Mouse (Mus musculus) activated CD4-positive, CD25-positive, alpha-beta regulatory T cell, adult 4 months (primary cell): Measurements from ENCODE around the gene Hcrtr2. TPM values are rescaled to one million over a fixed set of nuclear protein-coding genes. Genes with fewer than 3 reads are reported as not detected.

Source experiments
- ATAC-seq: one replicate; pipeline ENCODE4 v1.8.0; 2017
- polyA plus RNA-seq, 2 experiments: library from polyadenylated mRNA; unstranded; fragments of 100-300 nt; shearing (Covaris generic); gene quantifications; one replicate each; pipeline ENCODE4 v1.2.1; 2017

Hcrtr2 gene
- polyA plus RNA-seq = not detected

DNA sequence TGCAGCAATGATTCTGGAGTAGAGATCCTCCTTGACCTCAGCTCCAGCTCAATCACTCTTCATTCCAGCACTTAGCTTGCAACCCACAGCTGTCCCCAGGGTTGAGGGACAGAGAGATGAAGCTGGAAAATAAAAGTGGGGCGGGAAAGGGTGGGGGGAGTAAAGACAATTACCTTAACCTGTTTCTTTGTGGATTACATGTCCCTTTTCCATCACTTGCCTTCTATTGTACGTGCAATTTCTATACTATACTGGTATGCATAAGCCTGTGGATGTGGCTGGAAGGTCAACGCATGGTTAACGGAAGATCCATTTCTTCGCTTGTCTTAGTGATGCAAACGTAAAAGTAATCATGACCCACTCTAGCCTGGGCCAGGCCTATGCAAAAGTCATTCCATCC lies at the start of gene Hcrtr2:
Gene Hcrtr2 (minus strand): TSS at position 101 of the 400 bp plus-strand sequence.
- ATAC-seq = no peak

DNA sequence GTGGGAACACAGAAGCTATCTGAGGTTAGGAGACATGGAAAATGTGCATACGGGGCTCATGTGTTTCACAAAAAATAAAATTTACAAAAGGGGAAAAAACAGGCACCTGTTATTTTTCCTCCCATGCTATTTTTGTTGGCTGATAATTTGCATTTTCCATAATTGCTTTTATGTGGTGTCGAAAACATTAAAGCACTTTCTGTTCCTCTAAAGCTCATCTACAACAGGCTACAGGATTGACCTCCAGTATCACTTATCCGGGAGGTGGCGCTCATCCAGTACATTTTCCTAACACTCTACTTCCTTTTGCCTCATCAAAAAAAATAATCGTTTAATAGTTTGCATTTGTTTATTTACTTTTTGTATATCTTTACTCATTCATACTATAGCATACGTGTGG lies 41.2 kb upstream of the Hcrtr2 start:
- no peak for ATAC-seq

DNA sequence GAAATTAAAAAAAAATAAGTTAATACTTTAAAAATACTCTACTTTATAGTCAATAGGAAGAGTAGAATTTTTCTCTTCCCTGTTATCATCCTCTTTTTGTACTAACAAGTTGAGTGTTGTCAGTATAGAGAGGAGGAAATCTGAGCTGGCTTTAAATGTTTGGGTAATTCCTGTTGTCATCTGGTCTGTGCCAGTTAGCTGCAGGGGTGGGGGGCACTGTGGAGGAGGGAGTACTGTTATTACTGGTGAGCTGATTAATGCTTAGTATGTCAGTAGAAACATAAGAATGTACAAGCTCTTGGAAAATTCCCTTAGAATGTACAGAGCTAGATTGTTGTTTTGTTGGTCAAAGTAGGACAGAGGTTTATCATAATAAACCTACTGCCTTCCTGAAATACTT lies 36.7 kb upstream of the Hcrtr2 start:
- ATAC-seq = no peak

DNA sequence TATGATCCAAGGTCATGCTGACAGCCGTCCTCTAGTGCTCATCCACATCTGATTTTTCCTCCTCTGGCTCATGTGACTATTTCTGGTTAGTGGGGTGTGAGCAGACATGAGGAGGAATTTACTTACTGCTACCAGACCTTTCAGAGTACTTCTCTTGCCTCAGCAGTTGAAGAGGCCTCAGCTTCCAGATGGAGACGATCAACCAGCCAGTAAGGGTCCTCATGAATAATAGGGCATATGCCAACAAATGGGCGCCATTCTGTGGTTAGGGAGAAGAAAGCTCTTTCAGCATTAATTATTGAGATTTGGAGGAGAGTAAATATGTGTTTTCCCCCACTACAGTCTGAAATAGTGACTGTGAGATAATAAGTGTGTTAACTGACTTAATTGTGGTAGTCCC lies 28.7 kb upstream of the Hcrtr2 start:
- ATAC-seq = no peak

DNA sequence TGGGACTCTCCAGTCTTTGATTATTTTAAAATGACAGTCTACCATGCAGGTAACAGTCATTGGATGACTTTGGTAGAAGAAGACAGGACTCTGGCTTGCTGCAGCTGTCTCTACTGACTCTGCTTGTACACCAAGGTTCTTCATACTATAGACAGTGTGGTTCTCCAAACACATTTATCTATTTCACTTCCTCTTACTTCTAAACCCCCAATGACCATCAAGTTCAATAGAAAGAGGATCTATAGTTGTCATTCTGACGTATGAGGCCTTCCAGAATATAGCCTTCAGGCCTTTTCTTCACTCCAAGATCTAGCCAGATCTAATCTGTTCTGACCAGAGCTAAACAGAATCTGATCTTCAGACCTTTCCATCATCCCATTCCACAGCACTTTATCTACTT lies 23.6 kb upstream of the Hcrtr2 start:
- ATAC-seq = no peak

DNA sequence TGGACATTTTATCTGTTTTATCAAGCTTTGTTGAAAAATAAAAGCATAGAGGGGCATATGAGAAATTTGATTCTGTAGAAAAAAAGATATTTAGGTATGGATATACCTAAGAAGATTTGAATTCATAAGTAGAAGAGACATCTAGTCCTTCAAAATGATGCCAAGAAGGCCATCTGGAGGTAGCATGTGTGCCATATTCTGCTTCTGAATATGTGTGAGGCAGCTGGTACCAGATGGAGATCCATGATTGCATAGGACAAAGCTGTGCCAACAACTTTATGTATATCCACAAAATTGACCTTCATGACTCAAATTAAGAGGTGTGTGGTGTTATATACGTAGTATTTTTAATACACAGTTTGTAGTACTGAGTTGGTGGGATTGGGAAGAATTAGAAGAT lies 7.4 kb upstream of the Hcrtr2 start:
- ATAC-seq = no peak

DNA sequence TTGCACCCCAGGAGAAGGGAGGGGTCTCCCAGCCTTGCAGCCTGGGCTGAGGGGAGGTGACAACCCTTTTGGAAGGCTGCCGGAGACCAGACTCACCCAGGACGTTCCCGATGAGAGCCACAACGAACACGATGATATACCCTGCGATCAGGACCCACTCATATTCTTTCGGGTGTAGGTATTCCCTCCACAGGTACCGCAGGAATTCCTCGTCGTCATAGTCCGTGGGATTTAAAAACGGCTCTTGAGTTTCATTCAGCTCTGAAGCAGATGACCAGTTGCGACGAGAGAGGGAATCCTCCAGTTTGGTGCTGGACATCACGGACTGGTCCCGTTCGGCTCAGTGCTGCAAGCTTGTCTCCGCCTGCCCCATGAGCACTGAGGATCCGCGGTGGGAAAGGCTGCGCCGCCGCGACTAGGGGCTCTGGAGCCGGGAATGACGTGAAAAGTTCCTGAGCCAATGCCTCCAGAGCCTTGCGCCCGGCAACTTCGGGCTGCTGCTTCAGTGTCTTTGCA lies 412 bp downstream of the Hcrtr2 start:
- no peak for ATAC-seq

DNA sequence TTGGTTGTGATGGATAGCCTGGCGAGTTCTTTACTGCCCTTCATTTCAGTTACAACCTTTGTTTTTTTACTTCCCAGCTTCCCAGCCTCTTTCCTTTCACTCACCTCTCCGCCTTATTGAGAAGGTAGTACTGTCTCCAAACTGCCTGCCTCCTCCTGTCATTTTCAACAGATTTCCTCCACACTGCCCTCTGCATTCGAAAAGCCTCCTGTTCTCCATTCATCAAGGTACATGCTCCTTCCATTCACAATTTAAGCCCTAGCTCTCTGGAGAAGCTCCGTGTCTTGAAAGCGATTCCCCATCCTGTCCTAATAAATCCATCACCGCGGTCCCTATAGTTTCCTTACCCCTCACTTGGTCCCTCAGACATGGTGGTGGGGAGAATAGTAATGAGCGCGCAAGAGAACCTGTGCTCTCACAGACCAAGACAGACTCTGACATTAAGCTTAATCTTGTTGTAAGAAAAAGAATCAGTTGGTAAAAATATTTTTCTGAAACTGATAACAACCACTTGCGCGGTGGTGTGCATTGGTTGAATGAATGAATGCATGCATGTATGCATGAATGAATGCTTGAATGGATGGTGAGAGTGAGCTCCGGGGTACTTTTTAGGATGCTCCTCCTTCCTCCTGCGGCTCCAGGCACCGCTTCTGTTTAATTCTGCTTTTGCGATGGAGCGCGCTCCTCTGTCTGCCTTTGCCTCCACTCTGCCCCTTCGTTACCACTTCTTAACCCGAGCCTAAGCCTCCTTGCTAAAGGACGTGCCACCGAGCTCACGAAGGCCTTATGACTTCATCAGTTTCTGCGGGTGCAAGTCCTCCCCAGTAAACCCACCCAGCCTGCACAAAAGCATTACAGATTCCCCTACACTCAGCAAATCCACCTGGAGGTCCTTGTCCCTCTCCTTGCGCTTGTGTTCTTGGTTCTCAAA lies 1.3 kb downstream of the Hcrtr2 start:
- no peak for ATAC-seq

DNA sequence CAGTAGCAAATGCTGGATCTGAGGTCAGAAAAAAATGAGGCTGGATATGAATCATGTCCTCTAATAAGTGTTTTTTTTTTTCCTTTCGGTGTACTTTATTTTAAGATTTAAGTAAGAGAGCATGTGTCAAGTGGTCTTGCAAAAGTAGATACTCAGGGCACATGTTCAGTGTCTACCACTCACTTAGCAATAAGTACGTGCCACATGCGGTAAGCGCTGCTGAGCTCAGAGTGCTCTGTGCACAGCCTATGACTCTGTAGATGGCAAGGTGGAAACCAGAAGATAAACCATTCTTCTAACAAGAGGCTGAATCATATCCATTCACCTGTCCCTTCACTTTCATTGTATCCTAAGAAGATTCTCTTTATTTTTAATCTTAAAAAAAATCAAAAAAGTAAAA lies 2.1 kb downstream of the Hcrtr2 start:
- ATAC-seq = no peak

DNA sequence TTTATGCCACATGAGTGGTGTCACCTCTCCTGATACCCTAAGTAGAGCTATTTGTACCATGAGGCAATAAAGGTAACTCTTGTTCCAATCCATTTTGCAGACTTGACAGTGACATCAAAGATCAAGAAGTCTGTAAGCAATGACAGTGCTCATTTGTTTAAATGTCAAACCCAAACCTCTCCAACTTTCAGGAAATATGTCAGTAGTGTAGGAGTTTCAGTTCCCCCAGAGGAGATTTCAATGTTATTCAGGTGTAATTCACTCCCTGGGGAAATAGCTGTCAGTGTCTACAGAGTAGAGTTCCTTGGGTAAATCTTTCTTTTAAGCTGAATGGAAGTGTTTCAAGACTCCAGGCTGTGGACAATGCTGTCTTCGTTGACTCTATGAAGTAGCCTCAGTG lies 2.9 kb downstream of the Hcrtr2 start:
- no peak for ATAC-seq

DNA sequence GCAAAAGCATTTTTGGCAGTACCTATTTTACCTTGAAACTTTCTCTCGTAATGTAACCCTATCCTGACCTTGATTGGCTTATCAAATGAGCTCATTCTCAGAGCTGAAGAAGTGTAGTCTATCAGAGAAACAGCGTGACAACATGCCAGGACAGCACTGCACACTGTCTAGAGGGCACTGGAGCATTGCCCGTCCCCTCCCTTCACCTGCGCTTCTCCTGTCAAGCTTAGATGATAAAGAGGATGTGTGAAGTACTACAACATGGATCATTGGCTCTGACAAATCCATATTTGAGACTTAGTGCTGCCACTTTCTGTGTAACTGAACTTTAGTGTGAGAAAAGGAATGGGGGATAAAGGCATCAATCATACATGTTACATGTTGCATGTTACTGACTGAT lies 5.4 kb downstream of the Hcrtr2 start:
- no peak for ATAC-seq

DNA sequence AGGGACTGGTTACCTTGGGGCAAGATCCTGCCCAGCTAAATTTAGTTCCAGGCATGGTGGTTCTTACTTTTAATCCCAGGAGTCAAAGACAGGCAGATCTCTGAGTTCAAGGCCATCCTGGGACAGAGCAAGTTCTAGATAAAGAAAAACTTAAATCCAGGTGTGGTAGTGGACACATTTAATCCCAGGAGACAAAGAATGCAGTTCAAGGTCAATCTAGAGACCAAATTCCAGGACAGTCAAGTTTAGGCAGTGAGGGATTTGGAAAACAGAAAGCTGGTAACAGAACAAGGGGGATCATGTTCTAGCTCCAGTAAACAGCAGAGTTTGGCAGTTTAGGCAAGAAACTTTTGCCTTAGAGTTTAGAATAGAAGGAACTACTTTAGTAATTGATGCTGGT lies 8.6 kb downstream of the Hcrtr2 start:
- no peak for ATAC-seq

DNA sequence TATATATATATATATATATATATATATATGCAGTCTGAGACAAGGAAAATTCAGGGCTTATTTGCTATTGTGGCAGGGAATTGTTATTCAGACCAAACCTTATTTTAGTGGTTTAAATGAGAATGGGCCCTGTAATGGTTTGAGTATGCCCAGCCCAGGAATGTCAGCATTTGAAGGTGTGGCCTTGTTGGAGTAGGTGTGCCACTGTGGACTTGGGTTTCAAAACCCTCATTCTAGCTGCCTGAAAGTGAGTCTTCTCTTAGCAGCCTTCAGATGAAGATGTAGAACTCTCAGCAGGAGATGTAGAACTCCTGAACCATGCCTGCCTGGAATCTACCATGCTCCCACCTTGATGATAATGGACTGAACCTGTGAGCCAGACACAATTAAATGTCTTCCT lies 9.7 kb downstream of the Hcrtr2 start:
- ATAC-seq = no peak

DNA sequence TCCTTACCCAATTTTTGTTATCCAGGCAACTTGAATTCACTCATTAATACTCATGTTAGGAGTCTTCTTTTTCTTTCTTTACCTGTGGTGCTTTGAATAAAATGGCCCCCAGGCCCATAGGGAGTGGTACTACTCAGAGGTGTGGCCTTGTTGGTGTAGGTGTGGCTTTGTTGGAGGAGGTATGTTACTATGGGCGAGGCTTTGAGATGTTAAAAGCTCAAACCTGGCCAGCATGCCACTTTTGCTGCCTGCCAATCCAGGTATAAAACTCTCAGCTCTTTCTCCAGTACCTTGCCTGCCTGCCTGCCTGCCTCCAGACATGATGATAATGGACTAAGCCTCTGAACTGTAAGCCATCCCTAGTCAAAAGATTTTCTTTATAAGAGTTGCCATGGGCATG lies 11.4 kb downstream of the Hcrtr2 start:
- ATAC-seq = no peak

DNA sequence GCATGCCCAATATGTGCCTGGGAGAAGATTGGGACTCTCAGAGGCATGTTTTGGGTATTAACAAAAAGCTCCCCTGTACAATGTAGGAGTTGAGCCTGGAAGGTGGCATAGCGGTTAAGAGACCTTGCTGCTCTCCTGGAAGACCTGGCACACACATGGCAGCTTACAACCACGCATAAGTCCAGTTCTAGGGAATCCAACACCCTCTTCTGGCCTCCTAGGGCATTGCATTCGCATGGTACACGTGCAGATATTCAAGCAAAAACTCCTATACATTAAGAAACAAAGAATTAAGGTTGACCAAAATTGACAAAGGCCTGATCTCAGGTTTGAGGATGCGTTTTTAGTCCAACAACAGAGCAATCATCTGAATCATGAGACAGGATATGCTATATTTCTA lies 32.3 kb downstream of the Hcrtr2 start:
- ATAC-seq = no peak

DNA sequence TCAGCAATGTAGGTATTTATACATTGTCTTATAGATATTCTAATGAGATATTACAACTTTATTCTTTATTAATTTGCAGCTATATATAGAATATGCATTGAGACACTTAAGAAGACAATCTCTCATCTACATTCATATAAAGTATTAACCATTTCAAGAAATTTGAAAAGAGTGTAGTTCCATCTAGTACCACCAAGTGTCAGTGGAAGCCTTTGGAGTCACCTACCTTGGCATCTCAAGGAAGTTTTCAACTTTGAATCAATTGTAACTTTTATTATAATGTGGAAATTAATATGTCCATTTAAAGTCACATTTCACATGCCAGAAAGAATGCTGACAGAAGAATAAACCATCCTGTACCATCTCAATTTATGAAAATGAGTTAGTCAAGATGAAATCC lies 52.8 kb downstream of the Hcrtr2 start:
- no peak for ATAC-seq

DNA sequence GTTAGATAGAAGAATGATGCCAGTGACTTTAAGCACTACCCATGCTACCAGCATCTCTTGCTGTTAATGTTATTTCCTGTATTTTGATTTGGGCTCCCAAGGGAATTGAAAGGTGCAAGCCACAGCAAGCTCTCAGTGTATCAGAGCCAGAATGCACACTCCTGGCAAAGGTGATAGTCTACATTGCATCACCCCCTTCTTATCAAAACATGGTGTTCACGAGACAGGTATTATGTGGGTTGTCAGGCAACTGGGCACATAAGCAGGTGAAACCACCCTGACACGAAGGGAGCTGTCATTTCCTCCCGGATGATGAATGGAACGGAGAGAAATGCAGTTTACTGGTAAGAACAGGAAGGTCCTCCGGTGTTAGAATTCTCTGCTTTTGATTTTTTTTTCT lies 65.9 kb downstream of the Hcrtr2 start:
- ATAC-seq = no peak

DNA sequence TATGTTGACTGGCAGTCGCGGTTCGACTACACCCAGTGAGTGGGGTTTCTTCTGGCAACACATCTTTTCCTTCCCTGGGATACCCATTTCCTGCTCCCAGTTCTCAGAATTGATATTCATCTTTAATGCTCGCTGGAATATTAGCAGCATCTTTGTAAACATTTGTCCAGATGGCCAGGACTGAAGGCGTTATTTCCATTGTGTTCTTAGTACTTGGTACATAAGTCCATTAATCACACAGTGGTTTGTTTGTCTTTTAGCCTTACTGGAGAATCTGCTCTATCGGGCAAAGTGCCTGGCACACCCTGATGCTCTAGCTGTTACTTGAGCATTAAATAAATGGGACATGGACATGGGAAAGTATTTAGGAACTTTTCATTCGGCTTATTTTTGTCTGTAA lies 71.1 kb downstream of the Hcrtr2 start:
- no peak for ATAC-seq

DNA sequence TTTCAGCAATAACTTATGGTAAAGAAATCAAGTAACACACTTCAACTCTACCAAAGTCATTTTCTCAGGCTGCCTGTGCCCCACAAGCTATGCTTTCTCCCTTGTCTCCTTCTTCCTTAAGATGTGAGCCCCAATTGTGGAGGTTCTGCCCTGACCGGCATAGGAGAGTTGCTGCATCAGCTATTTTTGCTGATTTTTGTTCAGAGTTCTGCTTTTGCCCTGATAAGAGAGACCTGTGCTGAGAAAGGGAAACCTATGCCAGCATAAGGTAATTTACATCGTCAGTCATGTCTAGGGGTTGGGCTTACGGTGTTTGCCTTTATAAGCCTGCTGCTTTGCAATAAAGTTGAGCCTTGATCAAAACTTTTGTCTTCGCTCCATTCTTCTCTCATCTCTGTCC lies 71.5 kb downstream of the Hcrtr2 start:
- ATAC-seq = no peak

DNA sequence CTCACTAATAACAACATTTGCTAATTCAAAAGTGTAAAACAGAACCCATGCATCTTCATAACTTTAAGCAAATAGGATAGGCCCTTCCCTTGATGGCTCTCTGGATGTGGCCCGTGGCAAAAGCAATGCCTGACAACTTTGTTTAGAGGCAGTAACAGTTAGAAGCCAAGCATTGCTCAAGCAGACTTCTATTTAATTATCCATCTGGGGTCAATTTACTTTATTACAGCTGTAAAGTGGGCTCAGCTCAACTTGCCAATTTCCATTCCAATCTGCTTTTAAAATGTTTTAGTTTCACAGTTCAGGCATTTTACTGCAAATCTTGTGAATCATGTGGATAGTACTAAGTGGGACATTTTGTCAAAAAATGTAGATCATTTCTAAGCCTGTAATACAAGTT lies 81.3 kb downstream of the Hcrtr2 start:
- ATAC-seq = no peak

DNA sequence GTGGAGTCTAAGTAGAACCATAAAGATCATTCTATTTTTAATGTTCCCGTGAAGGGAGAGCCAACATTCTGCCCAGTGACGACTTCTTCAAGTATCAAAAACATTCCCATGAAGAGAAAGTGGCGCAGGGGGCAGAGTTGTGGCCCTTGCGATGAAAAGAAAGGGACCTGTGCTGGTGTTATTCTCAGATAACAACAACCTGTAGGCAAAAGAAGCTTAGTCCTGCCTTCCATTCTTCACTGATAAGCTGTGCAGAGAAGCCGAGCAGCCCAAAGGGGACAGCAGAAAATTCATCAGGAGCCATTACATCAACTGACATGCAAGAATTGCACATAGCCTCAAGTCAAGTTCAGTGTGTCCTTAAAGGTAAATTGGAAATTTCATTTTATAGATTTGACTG lies 85.7 kb downstream of the Hcrtr2 start:
- no peak for ATAC-seq

DNA sequence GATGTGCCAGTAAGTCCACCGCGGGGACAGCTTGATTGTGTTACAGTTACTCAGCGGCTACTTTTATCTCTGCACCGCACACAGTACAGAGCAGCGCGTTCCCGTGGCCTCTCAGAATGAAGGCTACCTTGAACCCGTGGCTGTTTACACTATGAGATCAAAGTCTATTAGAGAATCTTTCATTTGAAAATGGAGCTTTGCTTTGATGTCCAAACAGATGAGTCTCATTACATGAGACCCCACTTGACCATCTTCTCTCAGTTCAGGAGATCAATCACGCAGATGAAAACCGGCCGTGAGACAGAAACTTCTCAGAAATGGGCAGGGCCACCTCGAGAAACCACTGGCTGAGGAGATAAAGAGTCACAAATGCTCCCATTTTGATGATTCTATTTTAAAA lies 86.4 kb downstream of the Hcrtr2 start:
- no peak for ATAC-seq

DNA sequence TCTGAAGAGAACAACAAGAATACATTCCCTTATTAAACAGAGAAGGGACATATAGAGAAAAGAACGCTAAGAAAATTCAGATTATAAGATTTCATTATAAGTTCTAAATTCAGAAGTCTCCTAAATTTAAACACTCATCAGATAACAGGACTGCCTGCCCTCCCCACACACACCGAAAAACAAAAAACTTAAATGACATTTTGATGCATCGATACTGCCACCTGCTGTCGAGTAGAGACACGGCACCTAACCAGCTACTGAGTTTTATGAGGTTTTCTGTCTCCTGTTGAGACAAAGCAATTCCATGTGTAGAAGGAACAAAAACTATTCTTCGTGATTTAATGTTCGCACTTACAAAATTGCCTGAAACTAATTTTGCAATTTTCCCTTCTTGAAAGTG lies 87.0 kb downstream of the Hcrtr2 start:
- peak; percentile 69 for ATAC-seq

DNA sequence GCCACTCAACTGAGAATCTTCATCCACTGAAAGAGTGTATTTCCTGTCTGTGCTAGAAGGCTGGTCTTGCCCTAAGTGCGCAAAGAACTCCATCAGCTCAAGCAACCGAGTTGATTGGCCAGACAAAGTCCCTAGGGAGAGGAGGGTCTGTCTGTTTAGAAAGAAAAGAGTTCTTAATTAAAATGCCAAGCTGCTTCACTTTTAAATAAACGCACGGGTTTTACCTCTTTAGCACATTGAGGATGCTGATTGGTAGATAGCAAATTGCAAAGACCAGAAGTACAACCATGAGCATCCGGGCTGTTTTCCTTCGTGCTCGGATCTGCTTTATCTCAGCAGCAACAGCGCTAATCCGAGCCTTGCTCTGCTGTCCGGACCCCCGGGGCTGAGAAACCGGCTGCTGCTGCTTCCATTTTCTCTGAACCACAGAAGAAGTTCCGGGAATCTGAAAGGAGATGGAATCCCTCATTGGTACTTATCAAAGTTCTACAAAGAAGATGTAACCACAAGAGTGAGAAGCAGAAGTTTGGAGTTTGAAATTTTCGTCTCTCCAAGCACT lies 87.6 kb downstream of the Hcrtr2 start:
- ATAC-seq = peak; percentile 40
